Mouse (Mus musculus): Measurements from ENCODE around the gene Bptf.
"Not testable (repeated sequence)": the region's sequence is repeated elsewhere in the genome, so short reads cannot be mapped to it uniquely, and the experiment has no call there.

Gene Bptf

GRCm38 (mm10) chr11:107131749-107132421 is at the start of gene Bptf:
Bptf (minus strand) TSS chr11:107132127.
- DNase-seq (ENCODE audit: low spot score in 2 of 2) = peak; percentile 84 to 88

DNA sequence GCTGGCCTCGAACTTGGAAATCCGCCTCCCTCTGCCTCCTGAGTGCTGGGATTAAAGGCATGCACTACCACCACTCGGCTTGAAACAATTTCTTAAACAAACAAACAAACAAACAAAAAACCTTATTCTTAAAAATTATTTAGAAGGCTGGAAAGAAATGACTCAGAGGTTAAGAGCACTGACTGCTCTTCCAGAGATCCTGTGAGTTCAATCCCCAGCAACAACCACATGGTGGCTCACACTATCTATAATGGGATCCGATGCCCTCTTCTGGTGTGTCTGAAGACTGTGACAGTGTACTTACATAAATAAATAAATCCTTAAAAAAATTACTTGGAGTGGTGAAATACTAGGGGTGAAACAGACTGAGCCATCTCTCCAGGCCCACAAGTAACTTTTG is 29.3 kb upstream of the Bptf start:
- DNase-seq (ENCODE audit: low spot score in 2 of 2) = no peak

- no peak for DNase-seq (ENCODE audit: low spot score in 2 of 2)
Observed at GRCm38 (mm10) chr11:107159034-107159433, 27.1 kb upstream of the Bptf start.

DNA sequence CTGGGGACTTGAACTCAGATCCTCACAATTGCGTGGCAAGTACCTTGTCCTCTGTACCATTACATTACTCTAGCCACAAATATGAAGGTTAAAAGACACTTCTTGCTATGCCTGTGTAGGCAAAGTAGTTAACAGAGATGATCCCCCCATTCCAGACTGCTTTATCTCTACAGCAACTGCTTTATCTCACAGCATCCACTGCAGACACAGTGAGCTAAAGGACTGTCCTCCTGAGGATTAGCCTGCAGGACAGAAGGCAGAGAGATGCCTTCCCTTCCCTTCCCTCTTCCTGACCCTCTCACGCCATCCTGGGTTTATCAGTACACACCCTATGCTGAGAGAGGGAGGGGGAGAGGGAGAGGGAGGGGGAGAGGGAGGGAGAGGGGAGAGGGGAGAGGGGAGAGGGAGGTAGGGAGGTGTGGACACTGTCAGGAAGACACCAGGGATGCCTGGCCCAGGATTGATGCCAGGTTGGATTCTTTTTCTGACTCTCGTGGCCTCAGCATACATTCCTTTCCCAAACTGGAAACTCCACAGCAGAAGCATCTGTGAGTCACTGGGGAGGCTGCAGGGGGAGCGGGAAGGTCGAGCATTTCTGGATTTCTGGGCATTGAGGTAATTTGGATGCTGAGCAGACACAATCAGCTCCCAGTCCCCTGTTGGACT is 25.2 kb upstream of the Bptf start:
- DNase-seq (ENCODE audit: low spot score in 2 of 2) = no peak

- DNase-seq (ENCODE audit: low spot score in 2 of 2) = no peak
Observed at GRCm38 (mm10) chr11:107155292-107155691, 23.4 kb upstream of the Bptf start.

DNA sequence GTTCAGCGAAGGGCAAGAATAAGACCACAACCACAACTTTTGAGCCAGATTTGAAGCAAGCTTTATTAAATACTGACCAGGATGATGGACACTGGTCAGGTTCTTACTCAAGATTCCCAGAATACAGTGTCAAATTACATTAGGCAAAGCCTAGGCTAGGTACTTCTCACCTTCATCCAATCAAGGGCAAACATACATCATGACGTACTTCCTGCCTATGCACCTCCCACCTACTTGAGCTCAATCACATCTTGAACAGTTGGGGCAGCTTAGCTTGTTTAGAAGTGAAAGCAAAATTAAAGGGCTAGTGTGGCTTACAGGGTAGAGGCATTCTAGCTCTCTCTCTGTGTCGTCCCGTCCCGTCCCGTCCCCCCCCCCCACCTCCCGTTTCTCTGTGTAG is 22.5 kb upstream of the Bptf start:
- no peak for DNase-seq (ENCODE audit: low spot score in 2 of 2)

DNA sequence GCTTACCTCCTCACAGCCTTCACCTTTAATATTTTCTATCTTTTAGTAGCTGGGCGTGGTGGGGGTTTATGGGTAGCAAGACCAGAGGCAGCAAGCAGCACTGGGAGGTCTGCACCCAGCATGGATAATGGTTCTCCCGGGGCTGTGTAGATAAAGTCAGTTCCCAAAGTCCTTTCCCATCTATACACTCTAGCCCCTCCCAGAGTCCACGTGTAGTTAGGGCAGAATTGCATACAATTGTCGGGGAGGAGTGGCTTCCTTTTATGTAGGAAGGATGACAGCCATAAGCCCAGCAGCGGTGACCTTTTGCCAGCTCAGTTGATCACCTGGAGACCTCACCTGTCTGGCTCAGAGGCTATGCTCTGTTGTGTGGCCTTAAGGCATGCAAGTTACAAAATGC is 21.7 kb upstream of the Bptf start:
- no peak for DNase-seq (ENCODE audit: low spot score in 2 of 2)

DNA sequence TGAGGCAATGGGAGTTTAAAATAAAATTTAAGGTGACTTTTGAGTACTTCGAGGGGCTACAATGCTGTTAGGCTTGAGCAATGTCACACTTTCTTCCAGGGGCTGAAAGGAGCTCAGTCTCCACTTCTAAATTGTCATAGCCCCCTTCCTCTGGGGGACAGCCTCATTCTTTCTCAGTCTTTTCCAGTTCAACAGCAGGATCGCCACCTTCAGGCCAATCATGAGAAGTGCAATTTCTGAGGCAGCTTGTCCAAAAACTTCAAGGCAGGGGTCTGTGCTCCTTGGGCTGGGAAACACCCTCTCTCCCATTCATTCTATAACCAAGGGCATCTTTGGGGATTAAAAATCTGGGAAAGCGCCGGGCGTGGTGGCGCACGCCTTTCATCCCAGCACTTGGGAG is 19.9 kb upstream of the Bptf start:
- DNase-seq (ENCODE audit: low spot score in 2 of 2) = no peak

GRCm38 (mm10) chr11:107143956-107144355 is 12.0 kb upstream of the Bptf start:
- not testable (repeated sequence) for DNase-seq (ENCODE audit: low spot score in 2 of 2)

DNA sequence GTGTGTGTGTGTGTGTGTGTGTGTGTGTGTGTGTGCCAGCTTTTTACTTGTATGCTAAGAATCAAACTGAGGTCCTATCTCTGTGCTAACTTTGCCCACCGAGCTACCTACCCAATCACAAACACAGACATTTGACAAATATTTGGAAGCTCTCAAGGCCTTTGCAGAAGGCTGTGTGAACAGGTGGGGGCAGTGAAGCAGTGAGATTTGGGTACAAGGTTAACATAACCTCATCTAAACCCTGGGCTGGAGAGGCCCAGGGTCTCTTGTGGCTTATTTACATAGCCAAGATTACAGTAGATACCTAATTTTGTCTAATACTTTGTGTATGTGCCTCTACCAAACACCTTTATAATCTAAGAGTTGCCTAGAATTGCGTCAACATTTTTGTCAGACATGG is 10.5 kb upstream of the Bptf start:
- no peak for DNase-seq (ENCODE audit: low spot score in 2 of 2)

DNA sequence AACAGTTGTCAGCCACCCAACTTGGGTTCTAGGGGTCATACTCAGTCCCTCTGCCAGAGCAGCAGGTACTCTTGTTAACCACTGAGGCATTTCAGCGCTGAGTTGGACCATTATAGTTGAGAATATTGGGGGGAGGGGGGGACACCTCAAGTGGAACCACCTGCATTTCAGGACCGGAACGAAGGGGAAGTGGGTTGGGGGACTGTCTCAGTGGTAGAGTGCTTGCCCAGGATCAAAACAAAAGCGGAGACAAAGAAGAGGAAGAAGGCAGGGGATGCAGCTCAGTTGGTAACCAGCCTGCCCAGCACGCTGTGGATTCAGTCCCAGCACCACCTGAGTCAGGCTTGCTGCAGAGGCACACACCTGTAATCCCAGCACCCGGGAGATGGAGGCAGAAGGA is 8.8 kb upstream of the Bptf start:
- no peak for DNase-seq (ENCODE audit: low spot score in 2 of 2)

GRCm38 (mm10) chr11:107138633-107139032 is 6.7 kb upstream of the Bptf start:
- no peak for DNase-seq (ENCODE audit: low spot score in 2 of 2)

DNA sequence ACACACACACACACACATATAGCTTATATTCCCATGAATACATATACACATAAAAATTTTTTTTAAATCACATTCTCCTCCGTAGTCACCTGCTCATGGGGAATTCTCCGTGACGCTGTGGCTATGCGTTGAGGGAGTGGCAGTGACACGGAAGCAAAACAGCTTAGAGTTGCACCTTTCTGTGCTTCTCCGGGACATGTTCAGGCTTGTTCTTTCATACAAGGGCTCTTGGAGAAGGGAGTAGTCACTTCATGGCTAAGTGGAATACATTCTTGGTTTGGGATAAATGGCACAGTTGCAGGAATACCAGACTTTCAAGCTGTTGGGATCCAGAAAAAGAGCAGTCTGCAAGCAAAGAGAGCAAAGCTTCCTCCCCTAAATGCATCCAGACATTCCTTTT is 5.7 kb upstream of the Bptf start:
- no peak for DNase-seq (ENCODE audit: low spot score in 2 of 2)

DNA sequence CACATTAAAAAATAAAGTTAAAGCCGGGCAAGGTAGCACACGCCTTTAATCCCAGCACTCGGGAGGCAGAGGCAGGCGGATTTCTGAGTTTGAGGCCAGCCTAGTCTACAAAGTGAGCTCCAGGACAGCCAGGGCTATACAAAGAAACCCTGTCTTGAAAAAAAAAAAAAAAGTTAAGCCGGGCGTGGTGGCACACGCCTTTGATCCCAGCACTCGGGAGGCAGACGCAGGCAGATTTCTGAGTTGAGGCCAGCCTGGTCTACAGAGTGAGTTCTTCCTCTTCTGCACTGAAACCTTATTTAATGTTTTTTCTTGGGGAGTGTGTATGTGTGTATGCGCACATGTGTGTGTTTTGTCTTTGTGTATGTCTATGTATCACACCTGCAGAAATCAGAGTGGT is 4.5 kb upstream of the Bptf start:
- not testable (repeated sequence) for DNase-seq (ENCODE audit: low spot score in 2 of 2)

DNA sequence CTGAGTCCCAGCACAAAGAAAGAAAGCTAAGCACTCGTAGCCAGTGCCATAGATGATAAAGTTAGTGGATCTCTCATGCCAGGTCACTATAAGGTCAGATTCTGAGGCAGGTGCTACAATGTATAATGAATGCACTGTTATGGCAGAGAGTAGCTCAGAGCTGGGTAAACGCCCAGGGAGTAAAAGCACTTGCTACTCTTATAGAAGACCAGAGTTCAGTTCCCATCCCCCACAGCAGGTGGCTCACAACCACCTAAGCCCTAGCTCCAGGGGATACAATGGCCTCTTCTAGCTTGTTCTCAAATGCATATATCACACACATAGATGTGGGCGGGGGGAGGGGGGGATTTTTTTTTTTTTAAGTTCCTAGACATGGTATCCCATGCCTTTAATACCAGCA is 3.8 kb upstream of the Bptf start:
- no peak for DNase-seq (ENCODE audit: low spot score in 2 of 2)

GRCm38 (mm10) chr11:107132426-107132825 is 499 bp upstream of the Bptf start:
- DNase-seq (ENCODE audit: low spot score in 2 of 2) = no peak

DNA sequence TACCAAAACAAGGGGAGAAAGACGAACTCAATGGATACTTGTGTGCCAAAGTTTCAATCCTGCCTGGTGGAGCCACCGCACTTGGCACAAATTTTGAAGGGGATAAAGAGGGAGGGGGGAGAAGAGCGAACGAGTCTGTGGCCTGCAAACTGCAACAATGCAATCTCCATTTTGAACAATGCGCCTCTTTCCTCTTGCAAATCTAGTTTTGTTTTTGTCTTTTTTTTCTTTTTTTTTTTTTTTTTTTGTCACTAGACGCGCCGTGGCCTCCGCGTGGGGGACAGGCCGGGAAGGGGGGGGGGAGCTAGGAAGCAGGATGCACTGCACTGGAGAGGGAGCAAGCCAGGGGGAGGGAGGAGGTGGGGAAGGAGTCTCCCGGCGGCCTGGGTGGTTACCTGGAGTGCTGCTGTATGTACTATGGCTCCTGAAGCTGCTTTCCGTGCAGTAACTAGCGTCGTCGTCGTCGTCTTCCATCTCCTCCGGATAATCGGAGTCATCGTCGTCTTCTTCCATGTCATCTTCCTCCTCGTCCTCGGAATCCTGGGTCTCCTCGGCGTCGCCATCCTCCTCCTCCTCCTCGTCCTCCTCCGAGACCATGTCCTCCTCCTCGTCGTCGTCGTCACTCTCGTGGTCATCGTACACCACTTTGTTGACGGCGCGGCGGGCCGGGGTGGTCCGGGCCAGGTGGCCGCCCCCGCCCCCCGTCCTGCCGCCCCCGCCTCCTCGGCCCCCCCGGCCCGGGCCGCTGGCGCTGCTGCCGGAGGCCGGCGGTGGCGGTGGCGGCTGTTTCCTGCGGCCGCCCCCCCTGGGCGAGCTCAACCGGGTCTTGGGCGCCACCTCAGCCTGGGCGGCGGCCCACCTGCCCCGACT is 813 bp downstream of the Bptf start:
- peak; percentile 42 to 48 for DNase-seq (ENCODE audit: low spot score in 2 of 2)

- DNase-seq (ENCODE audit: low spot score in 2 of 2) = no peak
Observed at GRCm38 (mm10) chr11:107130221-107130788, 1.6 kb downstream of the Bptf start.

GRCm38 (mm10) chr11:107129641-107130040 is 2.3 kb downstream of the Bptf start:
- DNase-seq (ENCODE audit: low spot score in 2 of 2) = no peak

DNA sequence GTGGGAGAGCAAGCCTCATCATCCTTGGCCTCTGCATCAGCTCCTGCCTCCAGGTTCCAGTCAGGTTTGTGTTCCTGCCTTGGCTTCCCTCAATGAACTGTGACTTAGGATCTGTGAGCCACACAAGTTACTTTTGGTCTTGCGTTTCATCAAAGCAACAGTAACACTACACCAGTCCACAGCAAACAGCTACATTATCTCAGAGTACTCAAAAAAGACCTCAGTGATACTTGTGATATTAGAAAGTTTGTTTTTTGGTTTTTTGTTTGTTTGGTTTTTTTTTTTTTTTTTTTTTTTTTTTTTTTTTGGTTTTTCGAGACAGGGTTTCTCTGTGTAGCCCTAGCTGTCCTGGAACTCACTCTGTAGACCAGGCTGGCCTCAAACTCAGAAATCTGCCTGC is 5.2 kb downstream of the Bptf start:
- DNase-seq (ENCODE audit: low spot score in 2 of 2) = not testable (repeated sequence)

- no peak for DNase-seq (ENCODE audit: low spot score in 2 of 2)
Observed at GRCm38 (mm10) chr11:107125011-107125410, 6.9 kb downstream of the Bptf start.

DNA sequence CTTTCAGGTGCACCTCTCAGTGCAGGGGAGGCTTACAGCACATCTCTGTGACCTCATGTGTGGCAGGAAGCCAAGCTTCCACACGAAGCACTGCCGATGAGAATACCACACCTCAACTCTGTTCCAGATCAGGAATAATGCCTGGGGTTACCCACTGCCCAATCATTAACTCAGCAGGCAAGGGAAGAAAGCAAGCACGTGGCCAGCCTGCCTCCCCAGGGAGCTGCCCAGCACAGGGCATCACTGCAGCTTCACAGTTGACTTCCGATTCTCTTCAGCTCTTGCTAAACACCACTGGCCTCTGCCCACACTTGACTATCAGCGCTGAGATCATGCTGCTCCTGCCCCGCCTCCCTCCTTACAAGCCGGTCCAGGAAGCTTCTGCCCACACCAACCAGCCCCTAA is 7.6 kb downstream of the Bptf start:
- DNase-seq (ENCODE audit: low spot score in 2 of 2) = peak in 1 of 2 experiments; percentile 30

Data from frontal cortex, postnatal 36 days (tissue).